Mouse (Mus musculus): Measurements from ENCODE around the gene Sectm1b.

DNA sequence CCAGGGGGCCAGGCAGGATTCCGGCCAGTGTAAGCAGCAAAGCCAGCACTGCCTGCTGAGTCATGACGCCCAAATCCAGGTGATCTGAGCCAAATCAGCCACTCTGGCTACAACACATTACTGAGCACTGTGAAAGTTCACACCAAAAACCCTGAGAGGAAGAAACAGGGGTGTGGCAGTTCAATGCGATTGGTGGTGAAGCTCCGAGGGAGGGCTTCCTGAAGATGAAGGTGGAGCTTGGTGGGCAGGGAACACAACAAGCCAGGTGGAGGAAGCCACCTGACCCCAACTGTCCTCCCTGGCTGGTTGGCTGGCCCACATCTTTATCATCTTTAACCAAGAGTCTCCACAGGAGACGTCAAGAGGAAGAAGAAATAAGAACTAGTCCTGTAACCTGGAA, 24.1 kb downstream of the Sectm1b start, which contains the start of gene Cd7:
- TF ChIP-seq CTCF (IDR thresholded peaks at IDR 0.05; ENCODE audit: low read depth), result no peak
- TF ChIP-seq EP300 (IDR thresholded peaks at IDR 0.05; ENCODE audit: low read depth), result no peak

Measured in liver, embryonic 14.5 days (tissue).